Mouse (Mus musculus): Measurements from ENCODE around the gene Dscaml1.

- no peak for TF ChIP-seq CTCF (IDR thresholded peaks at IDR 0.05; ENCODE audit: borderline replicate concordance, insufficient read depth, low read length)
- TF ChIP-seq POLR2A (IDR thresholded peaks at IDR 0.05; ENCODE audit: low read depth, low read length): no peak
Measured at GRCm38 (mm10) chr9:45731851-45732250, 305.4 kb downstream of the Dscaml1 start.
